Mouse (Mus musculus): ENCODE results near the gene Cyp4f17. TPM values are rescaled to one million over a fixed set of nuclear protein-coding genes. Genes with fewer than 3 reads are reported as not detected.

Gene Cyp4f17
- 0.13 TPM for polyA plus RNA-seq (2014; fragmentation: Illumina TruSeq; extraction: RNeasy Lipid Tissue Mini Kit (QIAGEN cat#74804); ENCODE audit: low read depth, low replicate concordance)

GRCm38 (mm10) chr17:32505851-32506728, at the start of gene Cyp4f17:
Gene Cyp4f17 (plus strand): TSS chr17:32506050.

GRCm38 (mm10) chr17:32536051-32536866, 30.4 kb downstream of the Cyp4f17 start, which contains the start of gene Cyp4f16:
Gene Cyp4f16 (plus strand): TSS chr17:32536558.

Other genes with a start within 250 kb of the Cyp4f17 start
- gene Brd4, start 221.3 kb upstream of the Cyp4f17 start, polyA plus RNA-seq (2014; fragmentation: Illumina TruSeq; extraction: RNeasy Lipid Tissue Mini Kit (QIAGEN cat#74804); ENCODE audit: low read depth, low replicate concordance) = 12.1 TPM
- 43.5 TPM for gene Akap8, start 184.8 kb upstream of the Cyp4f17 start, polyA plus RNA-seq (2014; fragmentation: Illumina TruSeq; extraction: RNeasy Lipid Tissue Mini Kit (QIAGEN cat#74804); ENCODE audit: low read depth, low replicate concordance)
- 55.1 TPM for gene Akap8l, start 155.4 kb upstream of the Cyp4f17 start, polyA plus RNA-seq (2014; fragmentation: Illumina TruSeq; extraction: RNeasy Lipid Tissue Mini Kit (QIAGEN cat#74804); ENCODE audit: low read depth, low replicate concordance)
- 1.4 TPM for gene Wiz, start 116.6 kb upstream of the Cyp4f17 start, polyA plus RNA-seq (2014; fragmentation: Illumina TruSeq; extraction: RNeasy Lipid Tissue Mini Kit (QIAGEN cat#74804); ENCODE audit: low read depth, low replicate concordance)
- gene Rasal3, start 102.5 kb upstream of the Cyp4f17 start, polyA plus RNA-seq (2014; fragmentation: Illumina TruSeq; extraction: RNeasy Lipid Tissue Mini Kit (QIAGEN cat#74804); ENCODE audit: low read depth, low replicate concordance) = 1.0 TPM
- 0.18 TPM for gene Pglyrp2, start 81.9 kb upstream of the Cyp4f17 start, polyA plus RNA-seq (2014; fragmentation: Illumina TruSeq; extraction: RNeasy Lipid Tissue Mini Kit (QIAGEN cat#74804); ENCODE audit: low read depth, low replicate concordance)
- gene Cyp4f39, start 53.3 kb upstream of the Cyp4f17 start, polyA plus RNA-seq (2014; fragmentation: Illumina TruSeq; extraction: RNeasy Lipid Tissue Mini Kit (QIAGEN cat#74804); ENCODE audit: low read depth, low replicate concordance) = 21.4 TPM
- 0.39 TPM for gene Cyp4f16, start 30.5 kb downstream of the Cyp4f17 start, polyA plus RNA-seq (2014; fragmentation: Illumina TruSeq; extraction: RNeasy Lipid Tissue Mini Kit (QIAGEN cat#74804); ENCODE audit: low read depth, low replicate concordance)
- 1.6 TPM for gene Cyp4f37, start 115.3 kb downstream of the Cyp4f17 start, polyA plus RNA-seq (2014; fragmentation: Illumina TruSeq; extraction: RNeasy Lipid Tissue Mini Kit (QIAGEN cat#74804); ENCODE audit: low read depth, low replicate concordance)
- 0.11 TPM for gene Cyp4f40, start 152.8 kb downstream of the Cyp4f17 start, polyA plus RNA-seq (2014; fragmentation: Illumina TruSeq; extraction: RNeasy Lipid Tissue Mini Kit (QIAGEN cat#74804); ENCODE audit: low read depth, low replicate concordance)
- 0.29 TPM for gene Cyp4f15, start 179.6 kb downstream of the Cyp4f17 start, polyA plus RNA-seq (2014; fragmentation: Illumina TruSeq; extraction: RNeasy Lipid Tissue Mini Kit (QIAGEN cat#74804); ENCODE audit: low read depth, low replicate concordance)